Mouse (Mus musculus) MEL (cell line): ENCODE data around the gene Tbc1d9. TPM values are rescaled to one million over a fixed set of nuclear protein-coding genes. Genes with fewer than 3 reads are reported as not detected.

Experiments used
- DNase-seq: peaks from one replicate; pipeline ENCODE4 v3.0.0; 2011; ENCODE audit warnings: low read depth, low spot score
- H3K27ac ChIP-seq: 2 replicates; pipeline ENCODE4 v1.5.1; 2012; ENCODE audit warnings: low read depth, mild to moderate bottlenecking, control low read depth, low read length, moderate library complexity; ENCODE audit not compliant: control insufficient read depth
- H3K27me3 ChIP-seq, 2 experiments: fragments of 150-350 bp in 1 of 2; sonication (generic) in 1 of 2; 2 replicates each; pipeline ENCODE4 v1.6.1; 2012; ENCODE audit warnings: low read length in 2 of 2, mild to moderate bottlenecking in 2 of 2, improper control_type of control experiment in 1 of 2, moderate library complexity in 1 of 2; ENCODE audit not compliant: insufficient read depth in 2 of 2, control insufficient read depth in 1 of 2
- H3K36me3 ChIP-seq, 2 experiments: 2 replicates each; pipeline ENCODE4 v1.6.1; 2012 to 2014; ENCODE audit warnings: low read length in 2 of 2, improper control_type of control experiment in 1 of 2, inconsistent platforms in 1 of 2, mild to moderate bottlenecking in 1 of 2; ENCODE audit not compliant: insufficient read depth in 2 of 2, control insufficient read depth in 1 of 2
- H3K4me1 ChIP-seq, 2 experiments: fragments of 150-350 bp in 1 of 2; sonication (generic) in 1 of 2; 2 replicates each; pipeline ENCODE4 v1.6.1; 2012; ENCODE audit warnings: low read length in 2 of 2, improper control_type of control experiment in 1 of 2, mild to moderate bottlenecking in 1 of 2; ENCODE audit not compliant: insufficient read depth in 2 of 2, control insufficient read depth in 1 of 2
- H3K4me3 ChIP-seq, 2 experiments: fragments of 150-350 bp in 1 of 2; sonication (generic) in 1 of 2; 2 replicates each; pipeline ENCODE4 v1.5.1; 2012; ENCODE audit warnings: low read depth in 2 of 2, low read length in 2 of 2, mild to moderate bottlenecking in 2 of 2, moderate library complexity in 2 of 2, control low read depth in 1 of 2, improper control_type of control experiment in 1 of 2; ENCODE audit not compliant: control insufficient read depth in 1 of 2, insufficient read depth in 1 of 2
- H3K79me2 ChIP-seq: 2 replicates; pipeline ENCODE4 v1.6.1; 2012; ENCODE audit warnings: mild to moderate bottlenecking, low read length, moderate library complexity; ENCODE audit not compliant: control insufficient read depth, poor library complexity, insufficient read depth
- H3K9ac ChIP-seq: 2 replicates; pipeline ENCODE4 v1.6.1; 2012; ENCODE audit warnings: low read depth, mild to moderate bottlenecking, control low read depth, low read length, moderate library complexity; ENCODE audit not compliant: control insufficient read depth, poor library complexity, severe bottlenecking
- H3K9me3 ChIP-seq: fragments of 150-350 bp; sonication (generic); replicated peaks from 2 replicates; pipeline ENCODE4 v1.6.1; 2012; ENCODE audit warnings: mild to moderate bottlenecking, low read length, improper control_type of control experiment, moderate library complexity; ENCODE audit not compliant: insufficient read depth
- CHD1 ChIP-seq: IDR thresholded peaks from 2 replicates; pipeline ENCODE4 v1.6.1; 2012; ENCODE audit warnings: low read depth, mild to moderate bottlenecking, inconsistent platforms, low read length, improper control_type of control experiment
- E2F4 ChIP-seq: IDR thresholded peaks from 2 replicates; pipeline ENCODE4 v1.6.1; 2011; ENCODE audit warnings: low read depth, low read length, improper control_type of control experiment, borderline replicate concordance
- ETS1 ChIP-seq: IDR thresholded peaks from 2 replicates; pipeline ENCODE4 v1.6.1; 2012; ENCODE audit warnings: low read depth, mild to moderate bottlenecking, inconsistent platforms, low read length, improper control_type of control experiment, moderate library complexity
- MAFK ChIP-seq: IDR thresholded peaks from 2 replicates; pipeline ENCODE4 v1.6.1; 2011; ENCODE audit warnings: low read depth, mild to moderate bottlenecking, low read length, improper control_type of control experiment, borderline replicate concordance
- MAX ChIP-seq: IDR thresholded peaks from 2 replicates; pipeline ENCODE4 v1.6.1; 2011; ENCODE audit warnings: low read length, improper control_type of control experiment
- MEF2A ChIP-seq: IDR thresholded peaks from 2 replicates; pipeline ENCODE4 v1.6.1; 2014; ENCODE audit warnings: low read depth, mild to moderate bottlenecking, inconsistent platforms, low read length, improper control_type of control experiment; ENCODE audit not compliant: poor library complexity, insufficient replicate concordance, severe bottlenecking; ENCODE audit errors: extremely low read depth
- MYC ChIP-seq: IDR thresholded peaks from 2 replicates; pipeline ENCODE4 v1.6.1; 2011; ENCODE audit warnings: low read depth, mild to moderate bottlenecking, low read length, improper control_type of control experiment, moderate library complexity
- NELFE ChIP-seq: IDR thresholded peaks from 2 replicates; pipeline ENCODE4 v1.6.1; 2011; ENCODE audit warnings: low read depth, low read length, improper control_type of control experiment
- POLR2A ChIP-seq, 2 experiments: IDR thresholded peaks; 2 replicates each; pipeline ENCODE4 v1.6.1; 2011 to 2012; ENCODE audit warnings: low read length in 2 of 2, mild to moderate bottlenecking in 2 of 2, control low read depth in 1 of 2, improper control_type of control experiment in 1 of 2, low read depth in 1 of 2, moderate library complexity in 1 of 2; ENCODE audit not compliant: control insufficient read depth in 1 of 2, insufficient read depth in 1 of 2, poor library complexity in 1 of 2
- POLR2AphosphoS2 ChIP-seq: IDR thresholded peaks from 2 replicates; pipeline ENCODE4 v1.6.1; 2011; ENCODE audit warnings: low read length, improper control_type of control experiment
- RCOR1 ChIP-seq: IDR thresholded peaks from 2 replicates; pipeline ENCODE4 v1.6.1; 2012; ENCODE audit warnings: low read depth, mild to moderate bottlenecking, inconsistent platforms, low read length, improper control_type of control experiment
- SMC3 ChIP-seq: IDR thresholded peaks from 2 replicates; pipeline ENCODE4 v1.6.1; 2011; ENCODE audit warnings: low read depth, low read length, improper control_type of control experiment
- UBTF ChIP-seq: IDR thresholded peaks from 2 replicates; pipeline ENCODE4 v1.6.1; 2012; ENCODE audit warnings: low read depth, mild to moderate bottlenecking, inconsistent platforms, low read length, improper control_type of control experiment, moderate library complexity, borderline replicate concordance; ENCODE audit not compliant: insufficient read depth
- ZMIZ1 ChIP-seq: IDR thresholded peaks from 2 replicates; pipeline ENCODE4 v1.6.1; 2012; ENCODE audit warnings: low read depth, mild to moderate bottlenecking, inconsistent platforms, low read length, improper control_type of control experiment, moderate library complexity
- polyA plus RNA-seq, 2 experiments: library from polyadenylated mRNA; stranded (reverse) in 1 of 2; unstranded in 1 of 2; fragments of >175 nt in 1 of 2; fragments of >200 nt in 1 of 2; gene quantifications; 2 replicates each; pipeline versions ENCODE4 v1.2.1 to v1.2.4; 2012; ENCODE audit warnings: low replicate concordance in 2 of 2, low read depth in 1 of 2; ENCODE audit not compliant: insufficient read length in 2 of 2, insufficient read depth in 1 of 2, missing spikeins in 1 of 2
- total RNA-seq: library from RNA; depleted of rRNA; stranded (reverse); fragments of 300-350 nt; gene quantifications from 2 replicates; pipeline ENCODE4 v1.2.3, GENCODE M21; 2012

The Tbc1d9 gene
- total and polyA plus RNA-seq, 3 experiments, result not detected

GRCm38 (mm10) chr8:83177317-83178195 is 12.4 kb downstream of the Tbc1d9 start:
- H3K4me3 ChIP-seq, result no peak overlapping the region
- no peaks in the 10 kb centered on the region for H3K79me2 ChIP-seq
- no peak overlapping the region for H3K27ac ChIP-seq
- no peak for TF ChIP-seq E2F4
- TF ChIP-seq ETS1, result no peak
- TF ChIP-seq MAFK, result no peak
- TF ChIP-seq NELFE, result no peak
- H3K4me1 ChIP-seq, result no peaks in the 10 kb centered on the region
- H3K27me3 ChIP-seq, result 0 out of 4 replicates have a peak, but pooled peaks cover 0 to 1% of the 10 kb centered on the region in 2 experiments
- H3K9ac ChIP-seq, result no peak overlapping the region
- DNase-seq, result no peak
- H3K36me3 ChIP-seq, result no peaks in the 10 kb centered on the region
- H3K9me3 ChIP-seq, result no peaks in the 10 kb centered on the region

- no peak overlapping the region for H3K27ac ChIP-seq
- H3K9ac ChIP-seq, result no peak overlapping the region
Observed at GRCm38 (mm10) chr8:83178228-83178742, 13.1 kb downstream of the Tbc1d9 start.

GRCm38 (mm10) chr8:83181851-83182482 is 16.8 kb downstream of the Tbc1d9 start:
- H3K9me3 ChIP-seq, result no peaks in the 10 kb centered on the region
- H3K4me3 ChIP-seq, result no peak overlapping the region
- TF ChIP-seq ETS1 (no peak), SMC3 (no peak), MAFK (no peak), POLR2AphosphoS2 (no peak), MYC (no peak), MEF2A (no peak)
- no peak overlapping the region for H3K27ac ChIP-seq
- no peaks in the 10 kb centered on the region for H3K36me3 ChIP-seq
- H3K27me3 ChIP-seq, result 0 out of 4 replicates have a peak, but pooled peaks cover 0 to 1% of the 10 kb centered on the region in 2 experiments
- no peaks in the 10 kb centered on the region for H3K79me2 ChIP-seq
- no peaks in the 10 kb centered on the region for H3K4me1 ChIP-seq
- no peak for DNase-seq
- H3K9ac ChIP-seq, result no peak overlapping the region

More at GRCm38 (mm10) chr8:83178228-83178742, 13.1 kb downstream of the Tbc1d9 start:
- Histone ChIP-seq H3K4me1 (no peaks in the 10 kb centered on the region), H3K27me3 (0 out of 4 replicates have a peak, but pooled peaks cover 0 to 1% of the 10 kb centered on the region in 2 experiments), H3K36me3 (no peaks in the 10 kb centered on the region), H3K79me2 (no peaks in the 10 kb centered on the region), H3K4me3 (no peak overlapping the region), H3K9me3 (no peaks in the 10 kb centered on the region)
- no peak for DNase-seq
- TF ChIP-seq POLR2A (IDR thresholded peaks at IDR 0.05; ENCODE audit: control insufficient read depth in 1 of 2, insufficient read depth in 1 of 2, low read depth in 1 of 2, low read length in 2 of 2, poor library complexity in 1 of 2), result no peak
- TF ChIP-seq MAX, result no peak
- TF ChIP-seq ZMIZ1, result no peak
- no peak for TF ChIP-seq RCOR1
- TF ChIP-seq CHD1, result no peak
- no peak for TF ChIP-seq SMC3
- no peak for TF ChIP-seq UBTF
